Mouse (Mus musculus) thymus, adult 2 months (tissue): Measurements from ENCODE around the gene Mettl24. TPM values are rescaled to one million over a fixed set of nuclear protein-coding genes. Genes with fewer than 3 reads are reported as not detected.

ENCODE experiments used
- DNase-seq: peaks from one replicate; pipeline ENCODE4 v3.0.0; 2021
- H3K27ac ChIP-seq: fragments of 200-500 bp; 2 replicates; pipeline ENCODE4 v1.5.1; 2012; ENCODE audit warnings: low read length, control low read depth; ENCODE audit not compliant: control insufficient read depth, insufficient read depth
- H3K27me3 ChIP-seq: fragments of 200-500 bp; 2 replicates; pipeline ENCODE4 v1.6.1; 2012; ENCODE audit warnings: mild to moderate bottlenecking, low read length, moderate library complexity, mixed read lengths; ENCODE audit not compliant: control insufficient read depth, insufficient read depth
- H3K36me3 ChIP-seq: fragments of 200-500 bp; 2 replicates; pipeline ENCODE4 v1.6.1; 2012; ENCODE audit warnings: mild to moderate bottlenecking, low read length, moderate library complexity; ENCODE audit not compliant: control insufficient read depth, insufficient read depth
- H3K4me1 ChIP-seq: fragments of 200-500 bp; replicated peaks from 2 replicates; pipeline ENCODE4 v1.6.1; 2012; ENCODE audit warnings: low read length; ENCODE audit not compliant: control insufficient read depth, insufficient read depth
- H3K4me3 ChIP-seq: fragments of 200-500 bp; 2 replicates; pipeline ENCODE4 v1.5.1; 2012; ENCODE audit warnings: mild to moderate bottlenecking, low read length, control low read depth, moderate library complexity; ENCODE audit not compliant: control insufficient read depth, insufficient read depth
- CTCF ChIP-seq: fragments of 200-500 bp; IDR thresholded peaks from 2 replicates; pipeline ENCODE4 v1.5.1; 2012; ENCODE audit warnings: mild to moderate bottlenecking, control low read depth, low read length, moderate library complexity, borderline replicate concordance; ENCODE audit not compliant: control insufficient read depth, poor library complexity, insufficient read depth; ENCODE audit errors: extremely low read depth
- POLR2A ChIP-seq: fragments of 200-500 bp; IDR thresholded peaks from 2 replicates; pipeline ENCODE4 v1.6.1; 2012; ENCODE audit warnings: mild to moderate bottlenecking, low read length, control low read depth, moderate library complexity; ENCODE audit not compliant: control insufficient read depth, poor library complexity, insufficient read depth; ENCODE audit errors: extremely low read depth
- WGBS: fragments of 180-500 bp; shearing (Covaris S2); methylation state at CpG from one replicate; pipeline ENCODE4 v1.1.7; 2018; 5-methylcytosine and 5-hydroxymethylcytosine counted together
- polyA plus RNA-seq: library from polyadenylated mRNA; depleted of rRNA; stranded (reverse); fragments of >200 nt; gene quantifications from 2 replicates; pipeline ENCODE4 v1.2.3, GENCODE M21; 2012

Gene Mettl24
- polyA plus RNA-seq, 1 experiment: 0.36 TPM

- Histone ChIP-seq H3K36me3 (no peaks in the 10 kb centered on the region), H3K27ac (no peak overlapping the region), H3K4me1 (no peaks in the 10 kb centered on the region), H3K4me3 (no peak overlapping the region), H3K27me3 (peaks cover 2% of the 10 kb centered on the region; the same call in 1 of the 2 replicates)
- TF ChIP-seq CTCF (no peak), POLR2A (no peak)
- no peak for DNase-seq
- WGBS: 93% methylated on average over 6 of the region's 6 CpGs
These were observed 5.2 kb downstream of the Mettl24 start for GRCm38 (mm10) chr10:40688266-40688665.

- WGBS: 66% methylated on average over 1 of the region's 1 CpGs
- DNase-seq: no peak
These were observed 5.8 kb downstream of the Mettl24 start for GRCm38 (mm10) chr10:40688873-40689272.

GRCm38 (mm10) chr10:40698652-40699051 is 15.6 kb downstream of the Mettl24 start:
- Histone ChIP-seq H3K4me1 (no peaks in the 10 kb centered on the region), H3K27ac (no peak overlapping the region), H3K27me3 (no peaks in the 10 kb centered on the region), H3K4me3 (no peak overlapping the region), H3K36me3 (no peaks in the 10 kb centered on the region)
- DNase-seq: no peak
- TF ChIP-seq POLR2A (no peak), CTCF (no peak)
- WGBS: 43% methylated on average over 4 of the region's 4 CpGs

More at GRCm38 (mm10) chr10:40688873-40689272, 5.8 kb downstream of the Mettl24 start:
- TF ChIP-seq POLR2A: no peak
- TF ChIP-seq CTCF: no peak
- H3K4me1 ChIP-seq: no peaks in the 10 kb centered on the region
- no peak overlapping the region for H3K4me3 ChIP-seq
- no peaks in the 10 kb centered on the region for H3K27me3 ChIP-seq
- no peak overlapping the region for H3K27ac ChIP-seq
- no peaks in the 10 kb centered on the region for H3K36me3 ChIP-seq

- Histone ChIP-seq H3K4me1 (no peaks in the 10 kb centered on the region; the same call in 1 of the 2 replicates), H3K4me3 (no peak overlapping the region), H3K27me3 (no peaks in the 10 kb centered on the region), H3K27ac (no peak overlapping the region), H3K36me3 (no peaks in the 10 kb centered on the region)
- TF ChIP-seq POLR2A (no peak), CTCF (no peak)
- DNase-seq: no peak
- WGBS: 92% methylated on average over 7 of the region's 7 CpGs
These were observed 28.0 kb downstream of the Mettl24 start for GRCm38 (mm10) chr10:40711127-40711526.

- no peaks in the 10 kb centered on the region for H3K36me3 ChIP-seq
- H3K4me3 ChIP-seq: no peak overlapping the region
- TF ChIP-seq CTCF (no peak), POLR2A (no peak)
- no peaks in the 10 kb centered on the region for H3K27me3 ChIP-seq
- no peak overlapping the region for H3K27ac ChIP-seq
- WGBS: 68% methylated on average over 9 of the region's 9 CpGs
- no peaks in the 10 kb centered on the region; the same call in 1 of the 2 replicates for H3K4me1 ChIP-seq
- DNase-seq: peak; percentile 5
These were observed 30.0 kb downstream of the Mettl24 start for GRCm38 (mm10) chr10:40713018-40713608.

- H3K4me3 ChIP-seq: no peak overlapping the region
- DNase-seq: no peak
- no peaks in the 10 kb centered on the region for H3K27me3 ChIP-seq
- H3K36me3 ChIP-seq: no peaks in the 10 kb centered on the region
- 99% methylated on average over 9 of the region's 9 CpGs for WGBS
- H3K27ac ChIP-seq: no peak overlapping the region
- TF ChIP-seq CTCF (no peak), POLR2A (no peak)
- no peaks in the 10 kb centered on the region; the same call in 1 of the 2 replicates for H3K4me1 ChIP-seq
These were observed 30.7 kb downstream of the Mettl24 start for GRCm38 (mm10) chr10:40713829-40714228.

- DNase-seq: no peak
- Histone ChIP-seq H3K36me3 (no peaks in the 10 kb centered on the region), H3K27me3 (no peaks in the 10 kb centered on the region), H3K4me3 (no peak overlapping the region), H3K4me1 (no peaks in the 10 kb centered on the region; the same call in 1 of the 2 replicates), H3K27ac (no peak overlapping the region)
- WGBS: 72% methylated on average over 4 of the region's 4 CpGs
- TF ChIP-seq POLR2A (no peak), CTCF (no peak)
These were observed 32.1 kb downstream of the Mettl24 start for GRCm38 (mm10) chr10:40715151-40715550.
